Mouse (Mus musculus) right cerebral cortex, postnatal 25 days (tissue): Measurements from ENCODE around the gene Olfr976.
"Not testable (repeated sequence)": the region's sequence is repeated elsewhere in the genome, so short reads cannot be mapped to it uniquely, and the experiment has no call there.

Experiments used
- DNase-seq: peaks from one replicate; pipeline ENCODE4 v3.0.0; 2022

The Olfr976 gene

GRCm38 (mm10) chr9:39961033-39961432 is at the start of gene Olfr976:
TSS of gene Olfr976 (minus strand) at chr9:39961133.
- DNase-seq: not testable (repeated sequence)

- no peak for DNase-seq
These were observed 48.5 kb upstream of the Olfr976 start, which contains the start of gene Olfr980 for GRCm38 (mm10) chr9:40009482-40009881. TSS of gene Olfr980 (minus strand) at chr9:40009582.

GRCm38 (mm10) chr9:40003365-40003764 is 42.4 kb upstream of the Olfr976 start, which contains the start of gene Olfr979:
TSS of gene Olfr979 (minus strand) at chr9:40003465.
- no peak for DNase-seq

- DNase-seq: no peak
These were observed 30.9 kb upstream of the Olfr976 start, which contains the start of gene Olfr978 for GRCm38 (mm10) chr9:39991813-39992212. TSS of gene Olfr978 (plus strand) at chr9:39992113.

GRCm38 (mm10) chr9:39976581-39977145 is 15.7 kb upstream of the Olfr976 start:
- DNase-seq: not testable (repeated sequence)

- DNase-seq: no peak
These were observed 9.0 kb downstream of the Olfr976 start, which contains the start of gene Olfr975 for GRCm38 (mm10) chr9:39951946-39952345. TSS of gene Olfr975 (minus strand) at chr9:39952046.

- DNase-seq: no peak
These were observed 23.7 kb downstream of the Olfr976 start, which contains the start of gene Olfr974 for GRCm38 (mm10) chr9:39937201-39937600. TSS of gene Olfr974 (plus strand) at chr9:39937501.

- DNase-seq: not testable (repeated sequence)
These were observed 32.1 kb downstream of the Olfr976 start for GRCm38 (mm10) chr9:39928837-39929236.

- not testable (repeated sequence) for DNase-seq
These were observed 32.7 kb downstream of the Olfr976 start for GRCm38 (mm10) chr9:39927975-39928836.

- no peak for DNase-seq
These were observed 51.0 kb downstream of the Olfr976 start for GRCm38 (mm10) chr9:39909939-39910338.

GRCm38 (mm10) chr9:39907036-39907435 is 53.9 kb downstream of the Olfr976 start, which contains the start of gene Olfr229:
TSS of gene Olfr229 (plus strand) at chr9:39907336.
- DNase-seq: no peak

GRCm38 (mm10) chr9:39905106-39905505 is 55.8 kb downstream of the Olfr976 start:
- no peak for DNase-seq
